Mouse (Mus musculus): Measurements from ENCODE around the gene Thegl.
A peak's percentile ranks its signal among the peaks of the same experiment; 100 is the strongest.

Gene Thegl

DNA sequence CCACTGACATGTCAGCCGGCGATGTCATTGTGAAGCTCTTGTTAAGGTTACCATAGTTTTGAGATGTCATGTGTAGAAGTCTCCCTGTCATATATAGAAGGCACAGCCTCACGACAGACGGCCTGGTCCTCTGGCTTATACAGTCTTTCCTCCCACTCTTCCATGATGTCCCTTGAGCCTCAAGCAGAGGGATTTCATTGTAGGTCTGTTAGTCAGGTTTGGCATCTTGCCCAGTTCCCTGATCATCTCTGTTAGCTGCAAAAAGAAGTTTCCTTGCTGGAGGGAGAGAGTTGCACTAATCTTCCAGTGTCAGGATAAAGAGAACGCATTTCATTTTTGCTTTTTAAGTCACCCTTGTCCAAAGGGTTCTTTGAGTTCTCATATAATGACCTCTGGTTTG is 36.8 kb downstream of the Thegl start:
- no peak for DNase-seq

DNA sequence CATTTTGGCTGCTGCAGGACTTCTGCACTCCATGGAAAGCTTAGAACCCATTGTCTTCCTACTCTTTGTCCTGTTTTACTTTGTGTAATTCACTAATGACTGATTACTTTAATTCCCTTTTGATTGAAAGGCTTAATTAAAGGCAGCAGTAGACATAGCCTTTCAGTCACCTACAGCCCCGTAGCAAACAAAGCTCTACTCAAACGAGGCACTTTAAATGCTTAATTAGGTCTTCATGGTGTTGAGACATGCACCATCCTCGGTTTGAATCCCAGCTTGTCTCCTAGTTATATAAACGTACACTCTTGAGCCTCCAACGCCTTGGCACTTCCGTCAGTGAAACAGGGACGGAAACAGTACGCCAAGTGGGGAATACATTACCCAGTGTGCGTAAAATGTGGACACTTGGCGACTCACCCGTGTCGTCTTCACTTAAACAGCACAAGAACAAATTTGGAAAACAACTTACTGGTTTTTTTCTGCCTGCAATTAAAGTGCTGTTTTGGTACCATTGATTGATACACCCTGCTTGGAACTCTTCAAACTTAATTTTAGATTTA is 41.1 kb downstream of the Thegl start:
- DNase-seq: no peak

GRCm38 (mm10) chr5:77060363-77060762 is 44.5 kb downstream of the Thegl start:
- no peak for DNase-seq

DNA sequence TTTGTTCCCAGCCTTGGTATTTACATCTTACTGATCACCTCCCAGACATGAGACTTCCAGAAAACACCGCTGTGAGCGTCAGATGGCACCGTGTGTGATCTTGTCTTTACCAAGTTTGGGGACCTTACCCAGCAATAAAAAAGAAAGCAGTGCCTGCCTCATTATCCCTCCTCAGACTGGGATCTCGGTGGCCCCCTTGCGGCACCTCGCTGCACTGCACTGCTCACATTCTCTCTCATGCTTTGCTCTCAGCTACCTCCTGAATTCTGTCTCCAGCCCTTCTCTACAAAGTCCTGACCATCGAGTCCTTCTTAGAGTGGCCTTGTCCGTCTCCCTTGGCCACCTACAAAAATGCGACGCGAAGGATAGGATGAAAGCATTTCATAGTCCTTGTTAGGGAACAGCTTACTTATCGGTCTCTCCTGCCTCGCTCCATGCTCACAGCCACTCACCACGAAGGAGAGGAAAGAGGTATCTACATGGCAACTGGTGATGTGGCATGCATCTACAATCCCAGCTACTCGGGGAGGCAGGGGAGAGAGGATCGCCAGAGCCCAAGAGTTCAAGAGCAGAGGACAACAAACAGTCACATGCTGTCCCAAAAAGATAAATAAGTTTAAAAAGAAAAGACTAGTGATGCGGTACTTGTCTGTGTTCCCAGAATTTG is 45.7 kb downstream of the Thegl start:
- peak; percentile 63 for DNase-seq

- DNase-seq: no peak
Observed at GRCm38 (mm10) chr5:77067321-77067720, 51.5 kb downstream of the Thegl start.

DNA sequence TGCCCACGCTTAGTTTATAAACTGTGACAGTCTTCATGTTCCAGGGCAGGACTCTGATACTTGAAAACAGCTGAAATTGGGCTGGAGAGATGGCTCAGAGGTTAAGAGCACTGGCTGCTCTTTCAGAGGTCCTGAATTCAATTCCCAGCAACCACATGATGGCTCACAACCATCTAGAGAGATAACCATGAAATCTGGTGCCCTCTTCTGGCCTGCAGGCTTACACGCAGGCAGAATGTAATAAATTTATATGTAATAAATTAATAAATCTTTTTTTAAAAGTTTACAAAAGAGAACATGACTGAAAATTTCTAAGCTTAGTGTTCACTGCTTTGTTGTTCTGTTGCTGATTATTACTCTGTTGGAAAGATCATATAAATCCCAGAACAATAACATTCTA is 55.2 kb downstream of the Thegl start:
- DNase-seq: no peak

GRCm38 (mm10) chr5:77071626-77072025 is 55.8 kb downstream of the Thegl start:
- DNase-seq: no peak

DNA sequence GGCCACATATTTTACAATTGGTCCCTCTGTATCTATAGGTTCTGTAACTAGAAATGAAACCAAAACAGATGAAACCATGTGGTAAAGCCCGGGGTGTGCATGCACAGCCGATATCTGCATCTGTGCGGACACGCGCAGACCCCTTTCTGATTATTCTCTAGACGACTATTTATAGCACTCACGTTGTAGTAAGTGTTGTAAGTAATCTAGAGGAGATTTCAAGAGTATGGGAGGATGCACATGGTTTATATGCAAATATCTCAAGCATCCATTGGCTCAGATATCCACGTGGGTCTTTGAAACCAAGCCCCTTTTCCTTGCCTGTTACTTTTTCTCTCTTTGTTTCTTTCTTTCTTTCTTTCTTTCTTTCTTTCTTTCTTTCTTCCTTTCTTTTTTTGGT is 58.0 kb downstream of the Thegl start:
- DNase-seq: no peak

- DNase-seq: no peak
Observed at GRCm38 (mm10) chr5:77074914-77075313, 59.1 kb downstream of the Thegl start.

- no peak for DNase-seq
Observed at GRCm38 (mm10) chr5:77075951-77076350, 60.1 kb downstream of the Thegl start.

DNA sequence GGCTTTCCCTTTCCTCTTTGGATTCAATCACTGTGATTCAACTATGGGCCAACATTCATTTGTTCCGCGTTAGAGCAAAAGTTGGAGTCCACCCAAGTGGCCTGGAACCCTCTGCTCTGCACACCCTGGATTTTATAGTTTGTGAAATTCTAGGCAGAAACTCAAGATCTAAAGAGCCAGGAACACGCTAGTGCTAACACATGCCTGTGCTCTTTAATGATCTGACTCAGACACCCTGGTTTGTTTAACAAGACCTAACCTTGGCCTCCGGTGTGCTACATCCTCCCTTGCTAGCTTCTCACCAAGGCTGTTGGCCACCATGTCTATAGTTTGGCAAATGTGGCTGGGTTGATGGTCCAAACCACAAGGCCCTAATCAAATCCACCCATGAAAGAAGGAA is 64.9 kb downstream of the Thegl start:
- DNase-seq: no peak

DNA sequence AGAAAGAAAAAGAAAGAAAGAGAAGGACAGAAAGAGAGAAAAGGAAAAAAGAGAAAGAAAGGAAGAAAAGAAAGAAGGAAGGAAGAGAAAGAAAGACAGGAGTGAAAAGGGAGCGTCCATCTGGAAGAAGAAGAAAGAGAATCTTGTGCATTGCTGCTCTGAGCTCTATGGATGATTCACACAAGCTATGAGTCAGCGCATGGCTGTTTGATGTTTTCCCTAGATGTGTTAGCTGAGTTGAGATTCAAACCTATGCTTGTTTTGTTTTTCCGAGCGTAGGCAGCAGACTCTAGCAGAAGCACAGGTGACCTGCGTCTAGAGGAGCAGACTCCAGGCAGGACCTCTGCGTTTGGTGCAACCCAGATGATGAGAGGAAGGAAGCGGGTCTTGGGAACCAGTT is 66.9 kb downstream of the Thegl start:
- DNase-seq: no peak

GRCm38 (mm10) chr5:77084418-77084817 is 68.6 kb downstream of the Thegl start:
- no peak for DNase-seq

DNA sequence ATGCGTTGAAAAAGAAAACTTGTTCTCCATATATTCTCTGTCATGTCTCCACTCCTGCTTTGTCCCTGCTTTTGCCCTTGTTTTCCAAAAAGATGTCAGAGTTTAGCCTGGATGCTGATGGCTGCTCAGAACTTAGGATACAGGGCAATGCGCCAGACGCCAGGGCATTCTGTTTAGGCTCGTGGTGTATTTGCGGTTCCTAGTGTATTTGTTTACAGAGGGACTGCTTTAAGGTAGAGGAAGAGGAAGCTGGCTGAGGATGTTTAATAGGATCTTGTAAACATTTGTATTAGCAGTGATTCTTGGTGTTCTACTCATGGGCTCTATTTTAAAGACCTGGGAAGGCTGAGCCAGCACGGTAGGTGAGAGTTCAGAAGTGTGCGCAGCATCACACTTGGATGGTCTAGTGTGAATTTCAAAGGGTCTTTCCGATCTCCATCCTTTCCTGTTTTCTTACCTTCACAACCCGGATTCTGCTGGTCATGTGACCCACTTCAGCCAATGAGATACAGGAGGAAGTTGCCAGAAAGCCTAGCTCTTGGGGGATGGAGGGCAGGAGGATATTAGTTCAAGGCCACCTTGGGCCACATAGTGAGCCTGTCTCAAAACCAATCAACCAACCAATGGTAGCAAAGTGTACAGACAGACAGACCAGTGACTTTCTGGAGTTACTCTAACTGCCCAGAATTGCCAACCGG is 70.1 kb downstream of the Thegl start:
- DNase-seq: no peak

DNA sequence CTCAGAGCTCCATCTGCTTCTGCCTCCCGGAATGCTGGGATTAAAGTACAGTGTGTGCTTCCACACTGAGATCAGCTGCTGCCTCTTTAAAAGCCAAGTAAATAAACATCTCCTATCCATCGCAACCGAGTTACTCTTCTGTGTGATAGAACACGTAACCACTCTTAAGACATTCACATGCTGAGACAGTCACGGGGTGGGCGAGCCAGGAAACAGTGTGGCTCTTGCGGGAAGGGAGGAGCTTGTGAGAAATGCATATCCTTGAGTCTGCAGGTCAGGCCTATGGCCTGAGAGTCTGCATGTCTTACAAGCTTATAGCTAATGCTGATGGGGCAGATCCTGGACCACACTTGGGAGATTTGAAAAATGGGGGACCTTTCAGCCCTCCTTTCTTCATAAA is 70.7 kb downstream of the Thegl start:
- DNase-seq: no peak

DNA sequence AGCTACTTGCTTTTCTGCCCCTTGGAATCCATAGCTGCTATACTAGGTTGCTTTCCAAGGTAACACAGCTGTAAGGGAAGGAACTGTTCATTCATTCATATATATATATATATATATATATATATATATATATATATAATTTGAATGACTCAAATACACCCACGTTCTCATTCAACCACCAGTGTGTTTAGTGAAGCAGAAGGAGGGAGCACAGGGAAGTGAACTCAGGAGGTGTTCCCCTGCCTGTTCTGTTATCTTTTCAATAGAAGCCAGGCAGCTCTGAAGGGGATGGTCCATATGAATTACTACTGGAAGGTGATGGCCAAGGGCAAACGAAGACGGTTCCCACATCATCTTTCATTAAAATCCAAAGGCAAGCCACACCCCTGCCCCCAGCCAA is 71.3 kb downstream of the Thegl start:
- no peak for DNase-seq

- peak; percentile 50 for DNase-seq
Observed at GRCm38 (mm10) chr5:77089294-77089693, 73.5 kb downstream of the Thegl start.

DNA sequence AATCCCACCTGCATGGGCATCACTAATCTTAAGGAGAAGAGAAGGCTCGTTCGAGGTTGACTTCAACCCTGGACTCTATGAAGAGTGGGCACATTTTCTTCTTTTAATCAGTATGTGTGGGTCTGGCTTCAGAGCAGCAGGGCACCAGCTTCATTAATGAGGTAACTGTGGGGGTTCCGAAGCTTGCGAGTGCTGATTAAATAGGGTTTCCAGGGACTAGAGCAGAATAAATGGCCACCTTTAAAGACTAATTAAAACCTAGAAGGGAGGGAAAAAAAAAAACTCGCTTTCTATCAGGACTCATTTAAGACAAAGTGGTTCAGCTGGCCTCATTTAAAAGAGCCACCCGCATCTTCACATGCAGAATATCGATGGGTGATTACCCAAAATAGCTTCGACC is 74.1 kb downstream of the Thegl start:
- no peak for DNase-seq

- DNase-seq: no peak
Observed at GRCm38 (mm10) chr5:77090521-77091096, 74.8 kb downstream of the Thegl start.

- DNase-seq: no peak
Observed at GRCm38 (mm10) chr5:77091923-77092322, 76.1 kb downstream of the Thegl start.

DNA sequence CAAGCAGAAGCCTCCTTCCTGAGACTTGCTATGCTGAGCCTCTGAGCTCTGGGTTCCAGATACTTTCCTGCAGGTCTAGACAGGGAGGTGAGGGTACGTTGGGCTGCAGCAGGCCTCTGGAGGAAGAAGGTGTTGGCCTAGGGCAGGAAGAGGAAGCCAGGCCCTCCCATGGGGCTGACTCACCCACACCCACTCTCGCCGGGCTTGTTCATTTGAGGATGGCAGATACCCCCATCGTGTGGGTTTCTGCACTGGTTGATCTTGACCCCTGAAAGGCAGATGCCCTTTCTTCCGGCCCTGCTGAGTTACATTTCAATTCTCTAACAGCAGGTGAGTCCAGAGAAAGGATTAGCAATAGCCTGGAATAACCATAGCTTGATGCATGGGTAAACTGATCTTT is 76.7 kb downstream of the Thegl start:
- no peak for DNase-seq

DNA sequence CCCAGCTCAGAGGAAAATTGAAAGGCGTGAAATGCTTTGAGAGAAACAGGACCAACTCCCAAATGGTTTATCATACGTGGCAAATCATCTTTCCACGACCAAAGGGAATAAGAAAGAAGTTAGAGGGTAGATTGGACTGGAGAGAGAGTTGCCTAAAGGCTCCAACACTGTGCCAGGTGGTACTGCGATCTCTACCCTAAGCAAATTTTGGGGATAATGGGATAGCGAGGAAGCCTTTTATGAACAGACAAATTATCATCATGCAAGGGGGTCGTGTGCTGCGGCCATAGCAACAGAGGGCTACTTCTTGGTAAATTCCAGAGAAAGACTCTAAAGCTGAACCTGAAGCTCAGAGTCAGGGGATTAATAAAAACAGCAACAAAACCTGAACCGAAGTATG is 78.1 kb downstream of the Thegl start:
- no peak for DNase-seq

DNA sequence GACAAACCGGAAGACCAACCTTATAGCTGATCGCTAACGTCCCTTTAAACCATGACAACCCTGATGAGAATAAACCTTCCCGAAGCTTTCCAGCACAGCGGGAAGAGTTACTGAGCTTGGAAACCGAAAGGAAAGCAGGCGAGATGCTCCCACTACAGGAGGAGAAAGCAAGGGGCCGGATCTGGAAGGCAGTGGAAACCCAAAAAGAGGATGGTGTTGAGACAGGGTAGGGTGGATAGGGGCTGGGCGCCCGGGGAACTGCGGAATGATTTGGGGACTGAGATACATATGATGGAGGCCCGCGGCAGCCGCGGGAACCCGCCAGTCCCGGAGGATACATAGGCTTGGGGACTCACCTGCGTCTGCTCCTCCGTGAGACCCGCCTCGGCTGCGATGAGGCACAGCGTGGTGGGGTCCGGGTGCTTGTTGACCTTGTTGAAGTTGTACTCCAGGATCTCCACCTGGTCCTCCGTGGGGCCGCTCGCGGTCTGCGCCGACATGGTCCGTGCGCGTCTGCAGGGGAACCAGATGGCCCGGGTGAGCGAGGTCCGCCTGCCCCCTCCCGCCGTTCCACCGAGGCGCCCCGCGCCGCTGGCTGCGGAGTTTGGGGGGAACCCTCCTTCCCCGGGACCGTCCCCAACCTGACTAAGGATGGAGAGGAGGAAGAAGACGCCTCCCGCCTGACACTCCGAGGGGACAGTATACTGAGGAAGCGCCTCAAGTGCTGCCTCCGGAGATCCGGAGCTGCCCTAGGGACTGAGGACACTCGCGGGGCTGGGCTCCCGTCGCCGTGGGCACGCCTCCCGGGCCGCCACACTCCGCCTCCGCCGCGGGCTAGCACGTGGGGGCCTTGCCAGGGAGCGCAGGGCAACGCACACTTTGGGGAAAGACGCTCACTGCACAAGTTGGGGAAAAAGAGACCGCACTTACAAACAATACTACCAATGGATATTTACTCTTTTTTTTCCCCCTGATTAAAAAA is 79.0 kb downstream of the Thegl start:
- DNase-seq: peak; percentile 58

Measured in liver (tissue).